Mouse (Mus musculus) intestine, embryonic 16.5 days (tissue): ENCODE results near the gene Wwc2. TPM values are rescaled to one million over a fixed set of nuclear protein-coding genes. Genes with fewer than 3 reads are reported as not detected.

Experiments
- ATAC-seq: fragments of 200-750 bp; cut with Nextera tagmentation; 2 replicates; pipeline ENCODE4 v1.8.0; 2017; ENCODE audit warnings: moderate TSS enrichment, moderate library complexity
- H3K27ac ChIP-seq: fragments of 300-500 bp; sonication (generic); 2 replicates; pipeline ENCODE4 v1.5.1; 2014; ENCODE audit warnings: mild to moderate bottlenecking, low read length
- H3K27me3 ChIP-seq: fragments of 300-500 bp; sonication (generic); replicated peaks from 2 replicates; pipeline ENCODE4 v1.6.1; 2014; ENCODE audit warnings: low read length, control low read depth, mixed read lengths; ENCODE audit not compliant: control insufficient read depth, insufficient read depth
- H3K36me3 ChIP-seq: fragments of 300-500 bp; sonication (generic); 2 replicates; pipeline ENCODE4 v1.6.1; 2014; ENCODE audit warnings: low read length, control low read depth; ENCODE audit not compliant: control insufficient read depth, insufficient read depth
- H3K4me1 ChIP-seq: fragments of 300-500 bp; sonication (generic); 2 replicates; pipeline ENCODE4 v1.6.1; 2014; ENCODE audit warnings: low read length, control low read depth, mixed read lengths; ENCODE audit not compliant: control insufficient read depth, insufficient read depth
- H3K4me2 ChIP-seq: fragments of 300-500 bp; sonication (generic); 2 replicates; pipeline ENCODE4 v1.6.1; 2014; ENCODE audit warnings: low read depth, low read length, control low read depth
- H3K4me3 ChIP-seq: fragments of 300-500 bp; sonication (generic); 2 replicates; pipeline ENCODE4 v1.5.1; 2014; ENCODE audit warnings: mild to moderate bottlenecking, low read length
- H3K9ac ChIP-seq: fragments of 300-500 bp; sonication (generic); 2 replicates; pipeline ENCODE4 v1.6.1; 2014; ENCODE audit warnings: low read depth, low read length
- H3K9me3 ChIP-seq: fragments of 300-500 bp; sonication (generic); 2 replicates; pipeline ENCODE4 v1.6.1; 2016; ENCODE audit warnings: low read length, control low read depth; ENCODE audit not compliant: control insufficient read depth
- WGBS: fragments of 180-500 bp; shearing (Covaris S2); extraction: QIAGEN DNeasy Blood & Tissue Kit; methylation state at CpG from one replicate; pipeline ENCODE4 v1.1.7; 2014; 5-methylcytosine and 5-hydroxymethylcytosine counted together
- polyA plus RNA-seq: library from polyadenylated mRNA; unstranded; fragments of >200 nt; fragmentation: Nextera tagmentation; extraction: Ambion mirVana; gene quantifications from 2 replicates; pipeline ENCODE4 v1.2.1, GENCODE M21; 2015

Wwc2 gene
- polyA plus RNA-seq, 1 experiment from 2014 or later = 5.6 TPM

GRCm38 (mm10) chr8:47787705-47788104 is 203.0 kb downstream of the Wwc2 start:
- H3K27me3 ChIP-seq = no peaks in the 10 kb centered on the region
- H3K36me3 ChIP-seq = no peaks in the 10 kb centered on the region
- 0 out of 2 replicates have a peak overlapping the region, but pooled peaks have one; percentile 20 for H3K9ac ChIP-seq
- WGBS = 49% methylated on average over 10 of the region's 10 CpGs
- no peaks in the 10 kb centered on the region for H3K4me1 ChIP-seq
- no peak overlapping the region for H3K4me3 ChIP-seq
- no peak overlapping the region for H3K27ac ChIP-seq
- no peak overlapping the region for H3K4me2 ChIP-seq
- no peak; the same call in 1 of the 2 replicates for ATAC-seq
- no peaks in the 10 kb centered on the region for H3K9me3 ChIP-seq

GRCm38 (mm10) chr8:47786323-47786722 is 204.4 kb downstream of the Wwc2 start:
- H3K27me3 ChIP-seq = no peaks in the 10 kb centered on the region
- no peak overlapping the region for H3K27ac ChIP-seq
- no peak overlapping the region for H3K4me3 ChIP-seq
- H3K9ac ChIP-seq = no peak overlapping the region
- no peaks in the 10 kb centered on the region for H3K36me3 ChIP-seq
- H3K9me3 ChIP-seq = no peaks in the 10 kb centered on the region
- no peak for ATAC-seq
- no peaks in the 10 kb centered on the region for H3K4me1 ChIP-seq
- no peak overlapping the region for H3K4me2 ChIP-seq
- 90% methylated on average over 15 of the region's 15 CpGs for WGBS

GRCm38 (mm10) chr8:47784436-47784835 is 206.3 kb downstream of the Wwc2 start:
- H3K9ac ChIP-seq = no peak overlapping the region
- H3K9me3 ChIP-seq = no peaks in the 10 kb centered on the region
- H3K27ac ChIP-seq = no peak overlapping the region
- H3K4me1 ChIP-seq = no peaks in the 10 kb centered on the region
- no peak overlapping the region for H3K4me3 ChIP-seq
- no peaks in the 10 kb centered on the region for H3K27me3 ChIP-seq
- H3K36me3 ChIP-seq = no peaks in the 10 kb centered on the region
- no peak for ATAC-seq
- WGBS = 79% methylated on average over 7 of the region's 7 CpGs
- H3K4me2 ChIP-seq = no peak overlapping the region

- H3K9ac ChIP-seq = no peak overlapping the region
- no peak overlapping the region for H3K4me3 ChIP-seq
- no peaks in the 10 kb centered on the region for H3K9me3 ChIP-seq
- H3K36me3 ChIP-seq = no peaks in the 10 kb centered on the region
- no peak overlapping the region for H3K4me2 ChIP-seq
- ATAC-seq = no peak
- no peaks in the 10 kb centered on the region for H3K4me1 ChIP-seq
- no peak overlapping the region for H3K27ac ChIP-seq
- WGBS = 91% methylated on average over 6 of the region's 6 CpGs
- H3K27me3 ChIP-seq = no peaks in the 10 kb centered on the region
These were observed 206.8 kb downstream of the Wwc2 start for GRCm38 (mm10) chr8:47783944-47784343.

- H3K9me3 ChIP-seq = no peaks in the 10 kb centered on the region
- H3K27ac ChIP-seq = no peak overlapping the region
- no peak overlapping the region for H3K4me3 ChIP-seq
- no peaks in the 10 kb centered on the region for H3K27me3 ChIP-seq
- H3K9ac ChIP-seq = no peak overlapping the region
- WGBS = 91% methylated on average over 2 of the region's 2 CpGs
- H3K4me2 ChIP-seq = no peak overlapping the region
- no peak for ATAC-seq
- H3K4me1 ChIP-seq = no peaks in the 10 kb centered on the region
- H3K36me3 ChIP-seq = no peaks in the 10 kb centered on the region
These were observed 207.2 kb downstream of the Wwc2 start for GRCm38 (mm10) chr8:47783544-47783943.

- 86% methylated on average over 4 of the region's 4 CpGs for WGBS
- ATAC-seq = no peak
- Histone ChIP-seq H3K36me3 (no peaks in the 10 kb centered on the region), H3K27ac (no peak overlapping the region), H3K9ac (no peak overlapping the region), H3K4me2 (no peak overlapping the region), H3K4me3 (no peak overlapping the region), H3K4me1 (no peaks in the 10 kb centered on the region), H3K27me3 (no peaks in the 10 kb centered on the region), H3K9me3 (no peaks in the 10 kb centered on the region)
These were observed 208.8 kb downstream of the Wwc2 start for GRCm38 (mm10) chr8:47781881-47782280.

- 68% methylated on average over 6 of the region's 6 CpGs for WGBS
These were observed 211.1 kb downstream of the Wwc2 start for GRCm38 (mm10) chr8:47779589-47779988.

GRCm38 (mm10) chr8:47777415-47777814 is 213.3 kb downstream of the Wwc2 start:
- Histone ChIP-seq H3K4me1 (no peaks in the 10 kb centered on the region), H3K4me3 (no peak overlapping the region), H3K9me3 (no peaks in the 10 kb centered on the region), H3K36me3 (no peaks in the 10 kb centered on the region), H3K27me3 (no peaks in the 10 kb centered on the region), H3K4me2 (no peak overlapping the region), H3K9ac (no peak overlapping the region), H3K27ac (no peak overlapping the region)
- 87% methylated on average over 7 of the region's 7 CpGs for WGBS
- no peak for ATAC-seq

More at GRCm38 (mm10) chr8:47779589-47779988, 211.1 kb downstream of the Wwc2 start:
- Histone ChIP-seq H3K4me2 (no peak overlapping the region), H3K4me1 (no peaks in the 10 kb centered on the region), H3K27me3 (no peaks in the 10 kb centered on the region), H3K9ac (no peak overlapping the region), H3K9me3 (no peaks in the 10 kb centered on the region), H3K36me3 (no peaks in the 10 kb centered on the region), H3K27ac (no peak overlapping the region), H3K4me3 (no peak overlapping the region)
- ATAC-seq = no peak
